8 mouse cellular contexts compared by ENCODE assay signal in the genomic region with DNA sequence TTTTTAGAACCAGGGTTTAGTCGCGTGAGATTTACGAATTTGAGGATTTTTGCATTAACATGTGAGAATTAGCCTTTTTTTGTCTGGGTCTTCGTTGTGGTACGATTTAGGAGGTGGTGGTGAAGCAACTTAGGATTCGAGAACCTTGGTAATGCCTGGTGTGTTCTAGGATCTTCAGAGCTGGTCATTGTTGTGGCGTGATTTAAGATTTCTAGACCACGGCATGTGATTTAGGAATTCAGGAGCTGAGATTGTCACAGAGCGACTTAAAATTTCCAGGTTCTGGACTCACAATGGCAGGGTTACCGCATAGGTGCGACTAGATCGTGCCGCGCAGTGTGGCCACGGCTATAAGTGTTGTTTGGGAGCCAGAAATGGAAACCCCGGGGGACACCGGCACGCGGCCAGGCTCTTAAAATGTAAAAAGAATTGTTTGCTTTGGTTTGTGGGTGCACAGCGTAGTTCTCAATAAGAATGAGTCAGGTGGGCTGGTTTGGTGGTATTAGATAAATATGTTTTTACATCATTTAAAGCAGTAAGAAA. TPM values are rescaled to one million over a fixed set of nuclear protein-coding genes. Genes with fewer than 3 reads are reported as not detected.
DNase-seq lines count a peak whose midpoint lies in the region; ATAC-seq lines count a peak whose summit lies in the region.

No protein-coding gene starts in this region.

- peaks cover 8% of the 10 kb centered on the region; the same call in 1 of the 2 replicates for H3K4me1 ChIP-seq in kidney, embryonic 15.5 days
- peaks cover 13% of the 10 kb centered on the region for H3K4me1 ChIP-seq in hindbrain, embryonic 14.5 days (replicated peaks; ENCODE audit: control insufficient read depth, insufficient read depth, low read length)
- H3K4me1 ChIP-seq in midbrain, embryonic 16.5 days (ENCODE audit: control insufficient read depth, insufficient read depth, low read length) = peaks cover 18% of the 10 kb centered on the region

- no peaks in the 10 kb centered on the region for H3K27me3 ChIP-seq in kidney, embryonic 15.5 days
- H3K27me3 ChIP-seq in hindbrain, embryonic 14.5 days (ENCODE audit: control insufficient read depth, insufficient read depth, low read length) = no peaks in the 10 kb centered on the region
- H3K27me3 ChIP-seq in midbrain, embryonic 16.5 days (ENCODE audit: control insufficient read depth, insufficient read depth, low read depth, low read length) = no peaks in the 10 kb centered on the region

- 46% methylated on average over 20 of the region's 20 CpGs for WGBS in kidney, embryonic 15.5 days
- 47% methylated on average over 20 of the region's 20 CpGs for WGBS in hindbrain, embryonic 14.5 days
- WGBS in midbrain, embryonic 16.5 days = 46% methylated on average over 20 of the region's 20 CpGs

- no peak for ATAC-seq in kidney, embryonic 15.5 days (replicated peaks; ENCODE audit: low FRiP score)
- ATAC-seq in hindbrain, embryonic 14.5 days (ENCODE audit: low FRiP score) = no peak
- no peak for ATAC-seq in midbrain, embryonic 16.5 days

- peak overlapping the region; percentile 72 for H3K9ac ChIP-seq in kidney, embryonic 15.5 days
- H3K9ac ChIP-seq in hindbrain, embryonic 14.5 days = peak overlapping the region; percentile 82
- peak overlapping the region; percentile 84 for H3K9ac ChIP-seq in midbrain, embryonic 16.5 days (ENCODE audit: low read depth, low read length)

- peaks cover 44% of the 10 kb centered on the region for H3K36me3 ChIP-seq in kidney, embryonic 15.5 days
- H3K36me3 ChIP-seq in hindbrain, embryonic 14.5 days (replicated peaks; ENCODE audit: control insufficient read depth, insufficient read depth) = peaks cover 18% of the 10 kb centered on the region
- H3K36me3 ChIP-seq in midbrain, embryonic 16.5 days (ENCODE audit: control insufficient read depth, insufficient read depth, low read length) = peaks cover 13% of the 10 kb centered on the region

- H3K4me3 ChIP-seq in kidney, embryonic 15.5 days (replicated peaks) = peak overlapping the region; percentile 61
- peak overlapping the region; percentile 65 for H3K4me3 ChIP-seq in hindbrain, embryonic 14.5 days (replicated peaks; ENCODE audit: low read length)
- peak overlapping the region; percentile 65 for H3K4me3 ChIP-seq in midbrain, embryonic 16.5 days (ENCODE audit: low read depth, low read length)

- peaks cover 41% of the 10 kb centered on the region for H3K9me3 ChIP-seq in kidney, embryonic 15.5 days (replicated peaks)
- peaks cover 46% of the 10 kb centered on the region for H3K9me3 ChIP-seq in hindbrain, embryonic 14.5 days (ENCODE audit: control insufficient read depth, low read length)
- peaks cover 28% of the 10 kb centered on the region for H3K9me3 ChIP-seq in midbrain, embryonic 16.5 days (replicated peaks; ENCODE audit: control insufficient read depth, low read length, poor library complexity, severe bottlenecking)

- peak overlapping the region; percentile 64 for H3K4me2 ChIP-seq in kidney, embryonic 15.5 days
- H3K4me2 ChIP-seq in hindbrain, embryonic 14.5 days (replicated peaks) = peak overlapping the region; percentile 74
- H3K4me2 ChIP-seq in midbrain, embryonic 16.5 days (ENCODE audit: low read length) = peak overlapping the region; percentile 57

- DNase-seq in kidney, postnatal 10 days = no peak
- DNase-seq in cerebellum, adult 9-11 months = peak; percentile 27
- no peak for DNase-seq in hindbrain, embryonic 14.5 days (ENCODE audit: low spot score)
- DNase-seq in retina, embryonic 14.5 days (ENCODE audit: low spot score) = no peak
- no peak for DNase-seq in adrenal gland, postnatal 4 days (ENCODE audit: low spot score in 2 of 2)
- no peak for DNase-seq in frontal cortex, postnatal 25 days (ENCODE audit: low spot score in 2 of 2)

- peak overlapping the region; percentile 84 for H3K27ac ChIP-seq in kidney, embryonic 15.5 days
- peak overlapping the region; percentile 87 for H3K27ac ChIP-seq in hindbrain, embryonic 14.5 days
- peak overlapping the region; percentile 91 for H3K27ac ChIP-seq in midbrain, embryonic 16.5 days (ENCODE audit: low read length)

RNA-seq across cellular contexts. Expression of a gene that starts 15.2 kb away (rescaled TPM):
- polyA plus RNA-seq in kidney, embryonic 15.5 days (2015; fragmentation: Nextera tagmentation; extraction: Ambion mirVana) = 2,036 and 2,131 TPM in 2 replicates
- polyA plus RNA-seq in hindbrain, embryonic 14.5 days (2014; fragmentation: Nextera tagmentation; extraction: Ambion mirVana) = 346 and 418 TPM in 2 replicates
- polyA plus RNA-seq in midbrain, embryonic 16.5 days (2015; fragmentation: Nextera tagmentation; extraction: Ambion mirVana) = 268 and 368 TPM in 2 replicates
- 100 to 1,000 TPM; 359 to 373 TPM for total RNA-seq in adrenal gland, postnatal 4 days (2021)

RNA-seq across cellular contexts. Expression of a gene that starts 45.0 kb away (rescaled TPM):
- polyA plus RNA-seq in kidney, embryonic 15.5 days (2015; fragmentation: Nextera tagmentation; extraction: Ambion mirVana) = 23.5 and 24.9 TPM in 2 replicates
- polyA plus RNA-seq in hindbrain, embryonic 14.5 days (2014; fragmentation: Nextera tagmentation; extraction: Ambion mirVana) = 12.2 and 13.7 TPM in 2 replicates
- 13.2 and 17.1 TPM in 2 replicates for polyA plus RNA-seq in midbrain, embryonic 16.5 days (2015; fragmentation: Nextera tagmentation; extraction: Ambion mirVana)
- total RNA-seq in adrenal gland, postnatal 4 days (2021) = 10 to 100 TPM in 1 of 2 experiments, 1 to 10 TPM in 1; 9.3 to 10.2 TPM
